ENCODE assay signal across 9 mouse cellular contexts in genomic region chr6:115909940-115910339, GRCm38 (mm10). TPM values are rescaled to one million over a fixed set of nuclear protein-coding genes. Genes with fewer than 3 reads are reported as not detected.
A peak's percentile ranks its signal among the peaks of the same experiment; 100 is the strongest.
DNase-seq lines count a peak whose midpoint lies in the region; ATAC-seq and TF ChIP-seq lines count a peak whose summit lies in the region.
"Had no signal": no experiment of that assay in that cellular context is flagged by ENCODE, and none has a peak within 500 bp of the region (broad histone marks: within the 10 kb centered on the region; RNA-seq: fewer than 3 reads in every experiment).

No protein-coding gene starts in this region.

- DNase-seq in MEL (ENCODE audit: low read depth, low spot score), result no peak
- DNase-seq in adrenal gland, postnatal 36 days, result peak; percentile 60 to 64
- DNase-seq in heart, postnatal 25 days (ENCODE audit: low spot score), result peak; percentile 81
- DNase-seq in liver, postnatal 0 days, result peak; percentile 46
- DNase-seq in thymus, postnatal 36 days, result peak; percentile 21 to 43
- no peak for DNase-seq in spleen, adult 12 weeks (ENCODE audit: low spot score)
- no peak for DNase-seq in hindbrain, postnatal 0 days (ENCODE audit: low spot score)
- no peak for DNase-seq in frontal cortex, adult 2 months (ENCODE audit: extremely low spot score in 1 of 2, low spot score in 1 of 2)

- H3K27me3 ChIP-seq in MEL (ENCODE audit: control insufficient read depth in 1 of 2, insufficient read depth in 2 of 2, low read length in 2 of 2), result no peaks in the 10 kb centered on the region
- no peaks in the 10 kb centered on the region for H3K27me3 ChIP-seq in liver, postnatal 0 days (ENCODE audit: insufficient read depth, low read length)
- H3K27me3 ChIP-seq in hindbrain, postnatal 0 days (ENCODE audit: insufficient read depth, low read length), result no peaks in the 10 kb centered on the region
- H3K27me3 ChIP-seq: limb, embryonic 12.5 days had no signal

- no peak overlapping the region; the same call in 1 of the 2 replicates for H3K9ac ChIP-seq in MEL (ENCODE audit: control insufficient read depth, low read depth, low read length, poor library complexity, severe bottlenecking)
- H3K9ac ChIP-seq in liver, postnatal 0 days (replicated peaks), result no peak overlapping the region
- no peak overlapping the region for H3K9ac ChIP-seq in hindbrain, postnatal 0 days (replicated peaks; ENCODE audit: low read length)
- H3K9ac ChIP-seq: limb, embryonic 12.5 days had no signal

- intact Hi-C loops in heart, postnatal 25 days (cut with DNase I), result loop anchor here (2.0 kb wide), 1 partner anchor 49 kb away; no protein-coding TSS in a partner anchor

- 29% methylated on average over 8 of the region's 8 CpGs for WGBS in liver, postnatal 0 days (ENCODE audit: insufficient replicate concordance)
- WGBS in hindbrain, postnatal 0 days, result 65% methylated on average over 8 of the region's 8 CpGs

- peaks cover 12 to 37% of the 10 kb centered on the region in 2 experiments for H3K4me1 ChIP-seq in MEL (ENCODE audit: control insufficient read depth in 1 of 2, insufficient read depth in 2 of 2, low read length in 2 of 2)
- H3K4me1 ChIP-seq in liver, postnatal 0 days (ENCODE audit: insufficient read depth), result peaks cover 30% of the 10 kb centered on the region
- peaks cover 5% of the 10 kb centered on the region; the same call in 1 of the 2 replicates for H3K4me1 ChIP-seq in hindbrain, postnatal 0 days (ENCODE audit: insufficient read depth, low read length)
- H3K4me1 ChIP-seq: limb, embryonic 12.5 days had no signal

- no peaks in the 10 kb centered on the region for H3K9me3 ChIP-seq in MEL (replicated peaks; ENCODE audit: insufficient read depth, low read length)
- no peaks in the 10 kb centered on the region for H3K9me3 ChIP-seq in liver, postnatal 0 days (ENCODE audit: low read length)
- H3K9me3 ChIP-seq in hindbrain, postnatal 0 days (ENCODE audit: low read length), result no peaks in the 10 kb centered on the region
- H3K9me3 ChIP-seq: limb, embryonic 12.5 days had no signal

- TF ChIP-seq EP300 in MEL (IDR thresholded peaks at IDR 0.05; ENCODE audit: low read depth in 1 of 2, low read length in 2 of 2), result no peak
- 0 out of 2 replicates have a peak, but pooled peaks have one; percentile 10 for TF ChIP-seq EP300 in liver, postnatal 0 days (IDR thresholded peaks at IDR 0.05; ENCODE audit: low read depth)

- TF ChIP-seq POLR2A in MEL (IDR thresholded peaks at IDR 0.05; ENCODE audit: control insufficient read depth in 1 of 2, insufficient read depth in 1 of 2, low read depth in 1 of 2, low read length in 2 of 2, poor library complexity in 1 of 2), result no peak

- TF ChIP-seq CTCF in MEL (IDR thresholded peaks at IDR 0.05 in 2 of 3, conservative IDR thresholded peaks at IDR 0.05 in 1 of 3; ENCODE audit: control insufficient read depth in 1 of 3, insufficient read depth in 1 of 3, low read depth in 2 of 3, low read length in 3 of 3, poor library complexity in 1 of 3, severe bottlenecking in 1 of 3), result no peak
- no peak for TF ChIP-seq CTCF in liver, postnatal 0 days (IDR thresholded peaks at IDR 0.05; ENCODE audit: low read depth)
- TF ChIP-seq CTCF in hindbrain, postnatal 0 days (IDR thresholded peaks at IDR 0.05; ENCODE audit: low read depth), result no peak

- no peak for TF ChIP-seq RAD21 in MEL (IDR thresholded peaks at IDR 0.05; ENCODE audit: low read depth, low read length)

- no peak overlapping the region for H3K4me3 ChIP-seq in MEL (ENCODE audit: control insufficient read depth in 1 of 2, insufficient read depth in 1 of 2, low read depth in 2 of 2, low read length in 2 of 2)
- no peak overlapping the region for H3K4me3 ChIP-seq in liver, postnatal 0 days (ENCODE audit: low read depth, low read length)
- H3K4me3 ChIP-seq in hindbrain, postnatal 0 days (ENCODE audit: low read length), result no peak overlapping the region
- H3K4me3 ChIP-seq: limb, embryonic 12.5 days had no signal

- peak; percentile 47 for ATAC-seq in liver, postnatal 0 days
- ATAC-seq in hindbrain, postnatal 0 days, result no peak

- peak overlapping the region; percentile 89 for H3K27ac ChIP-seq in MEL (ENCODE audit: control insufficient read depth, low read depth, low read length)
- H3K27ac ChIP-seq in liver, postnatal 0 days (ENCODE audit: low read depth), result 0 out of 2 replicates have a peak overlapping the region, but pooled peaks have one; percentile 35
- no peak overlapping the region for H3K27ac ChIP-seq in hindbrain, postnatal 0 days
- H3K27ac ChIP-seq: limb, embryonic 12.5 days had no signal

- H3K79me2 ChIP-seq in MEL (ENCODE audit: control insufficient read depth, insufficient read depth, low read length, poor library complexity), result no peaks in the 10 kb centered on the region

- peaks cover 0 to 19% of the 10 kb centered on the region in 2 experiments; a peak in 2 of 4 replicates for H3K36me3 ChIP-seq in MEL (ENCODE audit: control insufficient read depth in 1 of 2, insufficient read depth in 2 of 2, low read length in 2 of 2)
- H3K36me3 ChIP-seq in liver, postnatal 0 days (replicated peaks; ENCODE audit: insufficient read depth, low read length), result no peaks in the 10 kb centered on the region
- peaks cover 8% of the 10 kb centered on the region; the same call in 1 of the 2 replicates for H3K36me3 ChIP-seq in hindbrain, postnatal 0 days (ENCODE audit: insufficient read depth, low read length)

- 0 out of 2 replicates have a peak overlapping the region, but pooled peaks have one; percentile 6 for H3K4me2 ChIP-seq in liver, postnatal 0 days (ENCODE audit: low read depth, low read length)
- H3K4me2 ChIP-seq in hindbrain, postnatal 0 days (ENCODE audit: low read depth, low read length), result no peak overlapping the region
- H3K4me2 ChIP-seq: limb, embryonic 12.5 days had no signal

TF ChIP-seq in MEL, 35 proteins besides CTCF, POLR2A, EP300 and RAD21 (continues in another document):
- TF ChIP-seq ELF1 (IDR thresholded peaks at IDR 0.05; ENCODE audit: low read depth, low read length), result no peak
- TF ChIP-seq KAT2A (conservative IDR thresholded peaks at IDR 0.05; ENCODE audit: low read depth, low read length), result no peak
- no peak for TF ChIP-seq ZC3H11A (IDR thresholded peaks at IDR 0.05; ENCODE audit: low read depth, low read length)
- TF ChIP-seq BHLHE40 (IDR thresholded peaks at IDR 0.05; ENCODE audit: borderline replicate concordance, low read depth, low read length), result no peak
- TF ChIP-seq MAZ (IDR thresholded peaks at IDR 0.05; ENCODE audit: low read depth, low read length), result no peak
- TF ChIP-seq SMC3 (IDR thresholded peaks at IDR 0.05; ENCODE audit: low read depth, low read length), result no peak
- TF ChIP-seq POLR2AphosphoS5 (IDR thresholded peaks at IDR 0.05; ENCODE audit: borderline replicate concordance, low read depth, low read length), result no peak
- no peak for TF ChIP-seq MAX (IDR thresholded peaks at IDR 0.05; ENCODE audit: low read length)
- no peak for TF ChIP-seq MEF2A (IDR thresholded peaks at IDR 0.05; ENCODE audit: extremely low read depth, insufficient replicate concordance, low read depth, low read length, poor library complexity, severe bottlenecking)
- TF ChIP-seq POLR2AphosphoS2 (IDR thresholded peaks at IDR 0.05; ENCODE audit: low read length), result no peak
- no peak for TF ChIP-seq TAL1 (IDR thresholded peaks at IDR 0.05; ENCODE audit: low read length)
- no peak for TF ChIP-seq ETS1 (IDR thresholded peaks at IDR 0.05; ENCODE audit: low read depth, low read length)

RNA-seq across cellular contexts. Expression of gene Rho, which starts 21.6 kb away (rescaled TPM):
- not detected in 2 replicates for total RNA-seq in MEL (2012; rRNA removed)
- polyA plus RNA-seq in MEL (2012; ENCODE audit: insufficient read depth in 1 of 2, insufficient read length in 2 of 2, low read depth in 1 of 2, low replicate concordance in 2 of 2, missing spikeins in 1 of 2), result under 1 TPM in 1 of 2 experiments, not detected in 1; 0.11 TPM
- total RNA-seq in adrenal gland, postnatal 36 days (2021), result under 1 TPM; 0.23 to 0.59 TPM
- under 1 TPM; 0.18 to 0.34 TPM for total RNA-seq in heart, postnatal 25 days (2021)
- polyA plus RNA-seq in liver, postnatal 0 days (2015; fragmentation: Nextera tagmentation; extraction: Ambion mirVana), result not detected in 2 replicates
- 0.37 and 1.1 TPM in 2 replicates for total RNA-seq in hindbrain, postnatal 0 days (2014; rRNA removed)
- polyA plus RNA-seq in hindbrain, postnatal 0 days (2015; fragmentation: Nextera tagmentation; extraction: Ambion mirVana), result 0.08 and 0.09 TPM in 2 replicates
- polyA plus RNA-seq in frontal cortex, adult 2 months (2012; rRNA removed), result 0.86 and 1.6 TPM in 2 replicates

RNA-seq across cellular contexts. Expression of gene H1foo, which starts 34.8 kb away (rescaled TPM):
- total RNA-seq in MEL (2012; rRNA removed), result not detected in 2 replicates
- polyA plus RNA-seq in MEL (2012; ENCODE audit: insufficient read depth in 1 of 2, insufficient read length in 2 of 2, low read depth in 1 of 2, low replicate concordance in 2 of 2, missing spikeins in 1 of 2), result not detected
- not detected for total RNA-seq in adrenal gland, postnatal 36 days (2021)
- not detected for total RNA-seq in heart, postnatal 25 days (2021)
- not detected in 2 replicates for polyA plus RNA-seq in liver, postnatal 0 days (2015; fragmentation: Nextera tagmentation; extraction: Ambion mirVana)
- total RNA-seq in hindbrain, postnatal 0 days (2014; rRNA removed), result 1.0 TPM in 1 of 2 replicates, not detected in the other
- polyA plus RNA-seq in hindbrain, postnatal 0 days (2015; fragmentation: Nextera tagmentation; extraction: Ambion mirVana), result not detected in 2 replicates
- not detected in 2 replicates for polyA plus RNA-seq in frontal cortex, adult 2 months (2012; rRNA removed)
- polyA plus RNA-seq: limb, embryonic 12.5 days had no signal

RNA-seq across cellular contexts. Expression of gene Ift122, which starts 56.7 kb away (rescaled TPM):
- total RNA-seq in MEL (2012; rRNA removed), result 3.3 and 4.0 TPM in 2 replicates
- polyA plus RNA-seq in MEL (2012; ENCODE audit: insufficient read depth in 1 of 2, insufficient read length in 2 of 2, low read depth in 1 of 2, low replicate concordance in 2 of 2, missing spikeins in 1 of 2), result 1 to 10 TPM in 1 of 2 experiments, not detected in 1; 8.0 TPM
- total RNA-seq in adrenal gland, postnatal 36 days (2021), result 10 to 100 TPM; 16.3 to 16.7 TPM
- total RNA-seq in heart, postnatal 25 days (2021), result 10 to 100 TPM; 11.4 to 11.7 TPM
- polyA plus RNA-seq in liver, postnatal 0 days (2015; fragmentation: Nextera tagmentation; extraction: Ambion mirVana), result 1.2 and 1.6 TPM in 2 replicates
- 29.3 and 29.4 TPM in 2 replicates for total RNA-seq in hindbrain, postnatal 0 days (2014; rRNA removed)
- polyA plus RNA-seq in hindbrain, postnatal 0 days (2015; fragmentation: Nextera tagmentation; extraction: Ambion mirVana), result 19.2 and 19.7 TPM in 2 replicates
- 30.1 and 31.2 TPM in 2 replicates for polyA plus RNA-seq in frontal cortex, adult 2 months (2012; rRNA removed)

RNA-seq across cellular contexts. Expression of gene Mbd4, which starts 56.8 kb away (rescaled TPM):
- total RNA-seq in MEL (2012; rRNA removed), result 5.6 and 6.4 TPM in 2 replicates
- polyA plus RNA-seq in MEL (2012; ENCODE audit: insufficient read depth in 1 of 2, insufficient read length in 2 of 2, low read depth in 1 of 2, low replicate concordance in 2 of 2, missing spikeins in 1 of 2), result 10 to 100 TPM in 1 of 2 experiments, not detected in 1; 10.1 TPM
- total RNA-seq in adrenal gland, postnatal 36 days (2021), result 1 to 10 TPM; 2.4 to 2.6 TPM
- 1 to 10 TPM in 1 of 2 experiments, under 1 TPM in 1; 0.95 to 1.2 TPM for total RNA-seq in heart, postnatal 25 days (2021)
- 4.1 and 4.6 TPM in 2 replicates for polyA plus RNA-seq in liver, postnatal 0 days (2015; fragmentation: Nextera tagmentation; extraction: Ambion mirVana)
- 2.9 and 3.8 TPM in 2 replicates for total RNA-seq in hindbrain, postnatal 0 days (2014; rRNA removed)
- polyA plus RNA-seq in hindbrain, postnatal 0 days (2015; fragmentation: Nextera tagmentation; extraction: Ambion mirVana), result 5.6 and 6.5 TPM in 2 replicates
- polyA plus RNA-seq in frontal cortex, adult 2 months (2012; rRNA removed), result 9.2 and 9.6 TPM in 2 replicates

Comparison
In these comparisons a context has a peak if more than half of its experiments do, and no peak if none do; other contexts are left out.
1. DNase-seq: peak in adrenal gland, postnatal 36 days (2 of 2), heart, postnatal 25 days (single experiment), liver, postnatal 0 days (single experiment) and thymus, postnatal 36 days (2 of 2); none in MEL (single experiment), spleen, adult 12 weeks (single experiment), hindbrain, postnatal 0 days (single experiment) and frontal cortex, adult 2 months (0 of 2).